Mouse (Mus musculus) kidney, postnatal 4 days (tissue): Measurements from ENCODE around the gene Ramp2.
A peak's percentile ranks its signal among the peaks of the same experiment; 100 is the strongest.

Experiments
- DNase-seq, 2 experiments: peaks; one replicate each; pipeline ENCODE4 v3.0.0; 2021; ENCODE audit warnings: mixed read lengths in 2 of 2

The Ramp2 gene

DNA sequence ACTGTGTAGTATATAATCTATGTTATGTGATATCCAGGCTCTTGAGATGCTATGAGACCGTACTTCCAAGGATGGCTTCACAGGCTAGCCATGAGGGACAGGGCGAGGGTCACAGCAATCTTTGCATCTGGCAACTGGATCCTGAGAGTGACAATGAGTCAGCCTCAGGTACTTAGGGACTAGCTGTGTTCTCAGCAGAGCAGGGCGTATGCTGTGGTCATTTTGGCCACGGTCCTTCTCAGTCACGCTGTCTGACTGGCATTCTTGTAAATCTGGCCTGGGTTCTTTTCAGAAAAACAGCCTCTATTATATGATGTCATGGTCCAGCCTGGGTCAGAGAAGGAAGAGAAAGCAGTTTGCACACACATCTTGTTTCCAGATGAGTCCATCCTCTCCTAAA, 9.0 kb upstream of the Ramp2 start:
- DNase-seq = no peak

DNA sequence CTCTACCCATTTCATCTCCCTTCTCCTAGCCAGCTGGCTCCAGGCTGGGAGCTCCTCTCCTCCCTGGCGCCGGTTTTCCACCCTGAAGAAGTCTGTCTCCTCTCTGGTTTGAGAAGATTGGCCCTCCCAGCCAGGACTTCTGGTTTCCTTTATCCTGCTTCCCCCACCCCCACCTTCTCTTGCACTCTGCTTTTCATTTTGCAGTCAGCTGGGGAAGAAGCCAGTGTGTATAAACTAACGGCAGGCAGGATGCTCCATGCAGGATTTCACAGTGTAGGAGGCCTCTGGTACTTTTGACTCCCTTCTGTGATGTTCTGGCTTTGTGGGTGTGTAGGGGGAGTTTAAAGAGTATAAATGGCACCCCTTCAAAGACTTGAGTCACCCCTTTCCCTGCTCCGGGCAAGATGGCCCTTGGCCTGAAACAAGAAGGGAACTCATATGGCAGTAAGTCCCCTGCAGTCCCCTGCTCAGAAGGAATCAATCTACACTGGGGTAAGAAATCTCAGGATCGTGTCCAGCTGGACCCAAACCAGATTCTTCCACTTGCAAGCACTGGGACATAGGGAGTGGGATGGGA, 7.7 kb upstream of the Ramp2 start:
- peak; percentile 64 to 69 for DNase-seq

DNA sequence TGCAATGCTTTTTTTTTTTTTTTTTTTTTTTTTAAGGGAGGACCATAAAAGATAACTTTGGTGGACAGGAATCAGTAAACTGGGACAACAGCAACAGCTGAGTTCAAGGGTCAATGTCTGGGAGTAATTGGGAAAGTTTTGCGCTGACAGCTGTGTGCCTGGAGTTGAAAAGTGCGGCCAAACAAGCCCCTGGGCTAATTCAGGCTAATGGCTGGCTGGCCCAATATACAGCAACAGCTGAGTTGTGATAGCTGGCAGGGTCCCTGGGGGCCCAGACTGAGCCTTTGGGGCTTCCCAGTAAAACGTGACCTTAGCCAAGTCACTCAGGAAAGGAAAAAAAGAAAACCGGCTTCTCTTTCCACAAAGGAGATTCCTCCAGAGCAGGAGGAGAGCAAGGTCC, 757 bp upstream of the Ramp2 start:
- peak; percentile 56 to 69 for DNase-seq

DNA sequence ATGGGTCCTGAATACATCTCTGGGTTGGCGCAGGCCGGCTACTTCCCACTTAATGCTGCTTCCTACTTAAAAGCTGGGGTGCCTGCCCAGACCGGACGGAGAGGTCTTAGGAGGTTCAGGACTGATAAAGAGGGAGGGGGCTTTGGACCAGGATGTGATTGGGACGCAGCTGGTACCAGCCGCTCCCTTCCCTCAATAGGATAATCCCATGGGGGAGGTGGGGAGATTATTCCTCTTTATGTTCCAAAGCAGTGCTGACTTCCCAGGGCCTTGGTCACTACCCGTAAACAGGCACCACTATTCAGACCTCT, 829 bp downstream of the Ramp2 start:
- DNase-seq = no peak

DNA sequence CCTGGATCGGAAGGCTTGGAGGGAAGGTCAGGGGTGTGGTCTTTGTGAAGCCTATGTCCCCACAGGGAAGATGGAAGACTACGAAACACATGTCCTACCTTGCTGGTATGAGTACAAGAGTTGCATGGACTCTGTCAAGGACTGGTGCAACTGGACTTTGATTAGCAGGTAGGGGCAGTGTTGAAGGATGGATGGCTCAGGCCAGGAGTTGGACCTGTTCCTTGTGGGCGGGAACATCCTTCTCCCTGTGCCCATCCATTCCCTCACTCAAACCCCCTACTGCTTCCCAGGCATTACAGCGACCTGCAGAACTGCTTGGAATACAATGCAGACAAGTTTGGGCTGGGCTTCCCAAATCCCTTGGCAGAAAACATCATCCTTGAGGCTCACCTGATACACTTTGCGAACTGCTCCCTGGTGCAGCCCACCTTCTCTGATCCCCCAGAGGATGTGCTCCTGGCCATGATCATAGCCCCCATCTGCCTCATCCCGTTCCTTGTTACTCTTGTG, 1.7 kb downstream of the Ramp2 start:
- peak in 1 of 2 experiments; percentile 26 for DNase-seq

DNA sequence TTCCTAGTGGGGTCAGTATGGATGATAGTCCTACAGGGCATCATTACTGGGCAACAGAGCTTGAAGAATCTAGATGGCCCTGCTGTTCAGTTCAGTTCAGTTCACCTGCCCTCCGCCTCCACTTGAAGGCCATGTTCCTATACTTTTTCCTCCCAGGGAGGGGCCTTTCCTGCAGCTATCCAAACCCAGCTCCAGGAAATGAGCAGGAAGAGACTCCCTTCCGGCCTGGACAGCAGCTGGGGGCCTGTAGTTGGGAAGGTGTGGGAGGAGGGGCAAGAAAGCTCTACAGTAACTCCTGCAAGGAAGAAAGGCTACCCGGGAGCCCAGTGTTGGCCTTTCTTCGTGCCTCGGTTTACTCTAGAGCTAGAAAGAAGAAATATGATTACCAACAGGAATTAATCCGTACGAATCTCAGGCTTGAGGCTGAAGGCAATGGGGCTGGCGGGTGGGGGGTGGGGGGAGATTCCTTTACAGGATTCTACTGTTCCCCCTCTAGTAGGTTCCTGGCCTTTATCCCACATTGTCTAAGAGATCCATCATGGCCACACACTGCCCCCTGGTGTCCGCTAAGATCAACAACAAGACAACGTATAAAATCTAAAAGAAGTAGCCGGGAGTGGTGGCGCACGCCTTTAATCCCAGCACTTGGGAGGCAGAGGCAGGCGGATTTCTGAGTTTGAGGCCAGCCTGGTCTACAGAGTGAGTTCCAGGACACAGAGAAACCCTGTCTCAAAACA, 2.6 kb downstream of the Ramp2 start:
- peak; percentile 82 to 86 for DNase-seq

DNA sequence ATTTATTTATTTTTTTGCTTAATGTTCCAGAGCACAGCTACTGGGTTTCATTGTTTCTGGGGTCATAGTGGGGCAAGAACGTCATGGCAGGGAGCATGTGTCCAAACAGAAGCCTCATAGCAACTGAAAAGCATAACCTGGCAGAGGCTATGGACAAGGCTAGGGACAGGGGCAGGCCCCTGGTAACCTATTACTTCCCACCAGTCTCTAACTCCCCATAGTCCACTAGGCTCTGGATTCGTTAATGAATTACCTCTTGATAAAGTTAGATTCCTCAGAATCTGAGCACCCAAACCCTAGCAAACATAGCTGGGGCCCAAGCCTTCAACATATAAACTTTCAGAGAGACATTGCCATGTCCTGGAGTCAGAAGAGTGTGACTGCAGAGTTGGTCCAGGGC, 5.2 kb downstream of the Ramp2 start:
- DNase-seq = peak in 1 of 2 experiments; percentile 28

DNA sequence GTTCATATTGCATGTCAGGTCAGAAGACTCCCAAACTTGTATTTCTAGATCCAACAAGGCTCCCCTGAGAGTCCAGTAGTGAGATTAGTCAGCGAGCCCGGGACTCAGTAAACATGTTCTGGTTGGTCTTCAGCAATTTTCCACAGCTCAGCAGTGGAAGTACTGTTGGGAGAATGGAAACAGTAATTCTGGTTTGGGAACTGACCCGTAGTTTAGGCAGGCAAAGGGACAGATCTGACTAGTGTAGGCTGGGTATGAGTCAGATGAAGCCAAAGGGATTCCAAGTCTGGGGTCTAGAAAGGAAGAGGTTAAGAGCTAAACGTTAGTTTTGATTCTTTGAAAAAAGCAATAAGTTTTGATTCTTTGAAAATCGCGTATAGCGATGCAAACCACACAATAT, 7.1 kb downstream of the Ramp2 start:
- peak in 1 of 2 experiments; percentile 25 for DNase-seq

DNA sequence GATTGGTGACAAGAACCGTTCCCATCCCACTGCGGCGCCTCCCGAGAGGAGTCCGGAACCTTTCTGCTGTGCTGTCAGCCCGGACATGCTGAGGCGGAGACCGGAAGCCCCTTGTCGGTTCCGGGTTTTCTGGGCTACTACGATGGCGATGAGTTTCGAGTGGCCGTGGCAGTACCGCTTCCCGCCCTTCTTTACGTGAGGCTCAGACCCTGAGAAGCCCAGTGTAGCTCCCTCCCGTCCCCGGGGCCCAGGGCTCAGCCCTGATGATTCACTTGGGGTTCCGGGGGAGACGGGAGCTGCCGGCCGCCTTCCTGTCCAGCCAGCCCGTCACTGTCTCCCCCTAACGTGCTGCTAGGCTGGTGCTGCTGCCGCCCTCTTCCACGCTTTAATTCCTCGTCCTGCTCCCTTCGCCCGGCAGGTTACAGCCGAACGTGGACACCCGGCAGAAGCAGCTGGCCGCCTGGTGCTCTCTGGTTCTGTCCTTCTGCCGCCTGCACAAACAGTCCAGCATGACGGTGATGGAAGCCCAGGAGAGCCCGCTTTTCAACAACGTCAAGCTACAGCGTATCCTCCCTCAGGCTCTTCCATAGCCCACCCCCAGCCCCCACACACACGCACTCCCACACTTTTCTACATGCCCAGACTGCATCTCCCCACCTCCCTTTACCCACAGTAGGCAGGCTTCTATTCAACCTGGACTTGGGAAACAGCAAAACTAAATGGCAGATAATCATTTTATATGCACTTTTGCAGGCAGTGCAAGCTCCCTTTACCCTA, 8.0 kb downstream of the Ramp2 start, which contains the start of gene Vps25:
Vps25 (plus strand) TSS at position 95 of the 777 bp plus-strand sequence.
- peak; percentile 89 to 92 for DNase-seq

DNA sequence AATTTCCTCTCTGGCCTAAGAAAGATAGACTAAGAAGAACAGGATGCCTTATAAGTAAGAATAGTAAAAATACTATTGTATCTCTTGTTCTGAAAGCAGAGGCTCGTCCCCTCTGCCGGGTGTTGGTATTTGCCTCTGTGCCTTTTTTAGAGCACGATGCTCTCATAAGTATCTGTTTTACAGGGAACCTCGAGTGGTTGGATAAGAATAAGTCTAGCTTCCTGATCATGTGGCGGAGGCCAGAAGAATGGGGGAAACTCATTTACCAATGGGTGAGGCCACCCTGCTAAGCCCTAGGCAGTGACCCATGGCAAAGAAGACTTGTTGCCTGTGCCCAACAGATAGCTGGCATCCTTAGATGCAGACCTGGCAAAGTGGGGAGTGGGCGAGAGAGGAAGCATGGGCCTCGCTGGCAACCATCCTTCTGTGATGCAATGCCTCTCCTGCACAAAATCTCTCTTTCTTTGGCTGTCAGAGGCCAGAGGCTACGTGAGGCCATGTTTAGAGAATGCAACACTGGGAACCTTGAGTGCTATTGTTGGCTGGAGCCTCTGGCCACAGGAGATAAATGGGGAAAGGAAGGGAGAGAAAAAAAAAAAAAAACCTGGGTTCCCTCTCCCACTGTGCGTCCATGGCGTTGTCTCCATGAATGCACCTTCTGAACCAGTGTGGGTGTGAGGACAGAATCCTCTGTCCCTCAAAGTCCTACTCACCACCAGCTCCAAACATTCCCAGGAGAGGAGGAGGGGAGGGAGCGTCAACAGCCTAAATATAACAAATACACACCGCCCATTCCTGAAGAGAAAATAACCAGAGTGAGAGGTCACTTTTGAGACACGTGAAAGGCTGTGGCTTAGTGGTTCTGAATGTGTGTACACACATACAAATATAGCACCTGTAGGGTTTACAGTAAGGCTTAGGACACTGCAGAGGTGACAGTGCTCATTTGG, 10.3 kb downstream of the Ramp2 start:
- no peak for DNase-seq

DNA sequence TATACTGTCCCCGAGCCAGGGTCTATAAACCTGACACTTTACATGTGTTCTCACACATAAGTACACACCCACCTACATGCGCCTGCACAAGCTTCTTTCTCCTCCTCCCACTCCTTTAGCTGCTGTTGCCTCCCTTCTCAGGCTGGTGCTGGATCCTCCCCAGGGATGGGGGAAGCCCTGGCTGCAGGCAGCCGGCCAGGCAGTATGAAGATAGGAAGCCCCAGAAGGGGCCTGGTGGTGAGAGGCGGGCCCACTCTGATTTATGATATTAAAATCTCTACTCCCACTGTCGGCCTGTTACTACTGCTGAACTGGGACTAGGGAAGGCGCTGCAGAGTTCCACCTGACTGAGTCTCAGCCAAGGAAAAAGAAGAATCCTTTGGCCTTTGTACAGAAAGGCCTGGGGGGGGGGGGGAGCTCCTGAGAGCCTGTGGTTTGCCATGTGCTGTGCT, 13.5 kb downstream of the Ramp2 start:
- DNase-seq = peak; percentile 73 to 83

DNA sequence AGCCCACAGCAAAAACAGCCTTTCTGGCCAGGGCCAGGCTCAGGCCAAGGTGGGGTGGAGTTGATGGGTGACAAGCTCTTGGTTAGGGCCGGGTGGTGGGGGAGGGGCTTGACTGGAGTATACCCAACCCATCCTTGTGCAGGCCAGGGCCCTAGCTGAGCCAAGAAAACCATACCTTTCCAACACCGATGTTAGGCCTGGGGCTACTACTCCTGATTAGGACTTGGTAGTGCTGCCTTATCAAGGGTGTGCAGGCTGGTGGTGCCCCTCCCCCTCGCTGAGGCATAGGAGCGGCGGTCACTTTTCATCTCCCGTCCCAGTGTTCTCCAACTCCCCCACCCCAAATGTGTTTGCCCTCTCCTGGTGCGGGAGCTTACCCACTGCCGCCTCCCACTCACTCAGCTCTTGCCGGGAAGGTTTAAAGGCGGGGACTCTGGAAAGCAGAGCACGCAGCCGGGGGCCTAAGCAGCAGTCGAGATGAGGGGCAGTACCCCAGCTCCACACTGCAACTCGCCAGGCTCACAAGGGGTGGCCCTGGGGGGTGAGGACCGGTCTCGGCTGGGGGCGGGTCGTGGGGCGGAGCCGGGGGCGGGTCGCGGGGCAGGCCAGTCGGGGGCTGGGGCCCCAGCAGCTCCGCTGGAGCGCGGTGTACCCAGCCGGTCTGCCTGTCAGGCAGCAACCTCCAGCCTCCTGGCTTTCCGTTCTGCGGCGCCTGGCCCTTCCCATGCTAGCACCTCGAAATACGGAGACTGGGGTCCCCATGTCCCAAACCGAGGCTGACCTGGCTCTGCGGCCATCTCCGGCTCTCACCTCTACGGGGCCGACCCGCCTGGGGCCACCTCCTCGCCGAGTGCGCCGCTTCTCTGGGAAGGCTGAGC, 14.4 kb downstream of the Ramp2 start, which contains the start of gene Wnk4:
Wnk4 (plus strand) TSS at position 620 of the 878 bp plus-strand sequence.
- DNase-seq = peak; percentile 86 to 91

DNA sequence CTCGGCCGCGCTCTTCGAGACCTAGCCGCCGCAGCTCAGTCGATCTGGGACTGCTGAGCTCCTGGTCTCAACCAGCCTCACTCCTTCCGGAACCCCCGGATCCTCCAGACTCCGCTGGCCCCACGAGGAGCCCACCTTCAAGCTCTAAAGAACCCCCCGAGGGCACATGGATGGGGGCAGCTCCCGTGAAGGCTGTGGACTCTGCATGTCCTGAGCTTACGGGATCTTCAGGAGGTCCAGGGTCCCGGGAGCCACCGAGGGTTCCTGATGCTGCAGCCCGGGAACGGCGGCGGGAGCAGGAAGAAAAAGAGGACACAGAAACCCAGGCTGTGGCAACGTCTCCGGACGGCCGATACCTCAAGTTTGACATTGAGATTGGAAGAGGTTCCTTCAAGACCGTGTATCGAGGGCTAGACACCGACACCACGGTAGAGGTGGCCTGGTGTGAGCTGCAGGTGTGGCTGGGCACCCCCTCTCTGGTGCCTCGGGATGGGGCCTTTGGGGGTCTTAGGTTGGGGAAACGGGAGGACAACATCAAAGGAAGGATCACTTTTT, 15.1 kb downstream of the Ramp2 start:
- DNase-seq = no peak

DNA sequence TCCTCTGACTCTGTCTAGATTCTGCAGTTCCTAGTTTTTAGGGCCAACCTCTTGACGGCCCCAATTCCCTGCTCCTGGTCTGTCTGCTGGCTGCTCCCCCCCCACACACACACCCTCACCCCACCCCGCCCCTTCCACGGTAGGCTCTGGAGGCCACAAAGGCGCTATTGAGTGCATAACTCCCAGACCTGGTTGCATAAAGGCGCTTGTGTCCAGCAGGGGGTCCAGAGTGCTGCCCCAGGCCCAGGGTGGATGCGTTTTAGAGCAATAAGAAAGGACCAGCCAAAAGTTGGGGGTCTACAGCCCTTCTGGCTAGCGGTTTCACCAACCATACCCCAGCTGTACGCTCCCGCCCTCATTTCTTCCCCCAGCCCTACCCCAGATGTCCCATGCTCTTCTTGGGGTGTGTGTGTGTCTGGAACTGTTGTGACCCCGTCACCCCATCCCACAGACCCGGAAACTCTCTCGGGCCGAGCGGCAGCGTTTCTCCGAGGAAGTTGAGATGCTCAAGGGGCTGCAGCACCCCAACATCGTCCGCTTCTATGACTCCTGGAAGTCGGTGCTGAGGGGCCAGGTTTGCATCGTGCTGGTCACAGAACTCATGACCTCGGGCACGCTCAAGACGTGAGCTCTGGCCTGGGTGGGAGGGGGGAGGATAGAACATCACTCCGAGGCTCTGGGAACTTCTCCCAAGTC, 16.6 kb downstream of the Ramp2 start:
- peak in 1 of 2 experiments; percentile 63 for DNase-seq

DNA sequence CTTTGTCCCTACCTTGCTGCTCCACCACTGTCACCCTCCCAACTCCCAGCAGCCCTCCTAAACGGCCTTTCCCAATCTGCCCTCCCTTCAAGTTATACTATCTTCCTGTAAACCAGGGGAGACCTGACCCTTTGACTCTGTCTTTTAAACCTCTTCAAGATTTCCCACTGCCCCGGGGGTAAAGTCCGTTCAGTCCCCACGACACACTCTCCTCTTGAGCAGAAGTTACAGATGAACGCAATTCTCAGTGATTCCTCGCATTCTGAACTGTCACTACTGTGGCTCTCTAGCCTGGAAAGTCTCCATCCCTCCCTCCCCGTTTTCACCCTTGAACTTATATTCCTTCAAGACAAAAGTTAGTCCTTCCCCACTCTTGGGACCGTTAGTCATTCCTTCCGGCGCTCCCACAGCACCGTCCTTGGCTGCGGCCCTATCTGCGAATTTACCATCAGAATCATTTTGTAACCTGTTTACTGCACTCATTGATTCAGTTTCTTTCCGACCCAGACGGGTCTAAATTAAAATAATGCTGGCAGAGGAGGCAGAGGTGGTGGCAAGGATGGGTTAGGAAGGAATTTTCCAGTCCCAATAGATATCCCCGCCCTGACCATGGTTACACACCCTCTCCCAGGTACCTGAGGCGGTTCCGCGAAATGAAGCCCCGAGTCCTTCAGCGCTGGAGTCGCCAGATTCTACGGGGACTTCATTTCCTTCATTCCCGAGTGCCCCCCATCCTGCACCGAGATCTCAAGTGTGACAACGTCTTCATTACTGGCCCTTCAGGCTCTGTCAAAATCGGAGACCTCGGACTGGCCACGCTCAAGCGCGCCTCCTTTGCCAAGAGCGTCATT, 17.5 kb downstream of the Ramp2 start:
- DNase-seq = no peak

DNA sequence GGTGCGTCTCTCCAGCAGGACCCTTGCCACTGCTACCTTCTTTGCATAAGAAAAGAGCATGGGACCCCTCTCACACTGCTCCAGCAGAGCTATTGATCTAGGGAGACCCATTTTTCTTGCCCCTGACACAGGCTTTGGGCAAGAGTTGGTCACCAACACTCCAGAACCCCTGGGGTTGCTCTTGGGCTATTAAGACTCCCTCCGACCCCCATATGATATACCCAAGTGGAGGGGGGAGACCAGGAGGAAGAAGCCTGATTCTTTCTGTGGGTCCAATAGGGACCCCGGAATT, 18.1 kb downstream of the Ramp2 start:
- no peak for DNase-seq

DNA sequence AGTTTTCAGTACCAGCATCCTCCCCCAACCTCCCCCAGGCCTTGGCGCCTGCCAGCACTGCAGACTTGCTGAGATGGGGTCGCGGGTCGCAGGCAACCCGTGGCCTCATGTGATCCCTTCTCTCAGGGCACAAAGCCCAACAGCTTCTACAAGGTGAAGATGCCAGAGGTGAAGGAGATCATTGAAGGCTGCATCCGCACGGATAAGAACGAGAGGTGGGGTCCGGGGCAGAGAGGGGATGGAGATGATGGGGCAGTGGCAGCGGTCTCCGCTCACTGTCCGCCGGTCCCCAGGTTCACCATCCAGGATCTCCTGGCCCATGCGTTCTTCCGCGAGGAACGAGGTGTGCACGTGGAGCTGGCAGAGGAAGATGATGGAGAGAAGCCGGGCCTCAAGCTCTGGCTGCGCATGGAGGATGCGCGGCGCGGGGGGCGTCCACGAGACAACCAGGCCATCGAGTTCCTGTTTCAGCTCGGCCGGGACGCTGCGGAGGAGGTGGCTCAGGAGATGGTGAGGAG, 19.2 kb downstream of the Ramp2 start:
- DNase-seq = peak in 1 of 2 experiments; percentile 36

DNA sequence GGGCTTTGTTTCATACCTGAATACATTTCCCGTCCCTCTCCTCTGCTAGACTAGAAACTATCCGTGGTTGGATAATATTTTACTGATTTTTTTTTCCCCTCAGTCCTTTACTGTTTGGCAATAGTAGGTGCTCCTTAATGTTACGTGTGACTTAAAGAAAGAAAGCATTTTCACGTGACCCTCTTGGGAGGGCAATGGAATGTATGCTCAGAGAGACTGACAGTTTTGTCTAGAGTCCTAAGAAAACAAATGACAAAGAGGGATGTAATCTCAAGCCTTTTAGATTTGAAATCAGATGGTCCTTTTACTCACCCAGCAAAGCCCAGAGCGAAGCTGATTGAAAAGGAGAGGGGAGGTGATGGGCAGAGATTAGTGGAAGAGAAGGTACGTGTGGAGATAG, 20.1 kb downstream of the Ramp2 start:
- no peak for DNase-seq

DNA sequence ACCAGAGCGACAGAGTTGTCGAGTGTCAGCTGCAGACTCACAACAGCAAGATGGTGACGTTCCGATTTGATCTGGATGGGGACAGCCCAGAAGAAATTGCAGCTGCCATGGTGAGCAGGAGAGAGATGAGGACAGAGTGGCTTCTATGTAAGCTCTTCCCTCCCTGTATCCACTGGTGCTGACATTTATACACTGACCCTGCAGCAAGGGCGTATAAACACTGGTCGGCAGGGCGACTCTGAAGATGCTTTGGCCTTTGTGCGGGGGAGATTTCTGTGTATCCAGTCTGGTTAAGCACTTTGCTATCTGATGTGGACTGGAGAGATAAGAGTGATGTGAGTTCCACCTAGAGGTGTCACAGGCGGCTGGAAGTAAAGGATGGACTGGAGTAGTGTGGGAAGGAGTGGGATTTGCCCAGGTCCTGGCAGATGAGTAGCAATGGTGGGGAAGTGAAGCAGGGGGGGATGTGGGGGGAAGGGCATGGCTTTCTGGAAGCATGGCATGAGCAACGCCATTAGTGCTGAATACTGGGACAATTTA, 23.8 kb downstream of the Ramp2 start:
- peak; percentile 59 to 68 for DNase-seq
